Mouse (Mus musculus) limb, embryonic 11.5 days (tissue): ENCODE data around the gene Gm10643. TPM values are rescaled to one million over a fixed set of nuclear protein-coding genes. Genes with fewer than 3 reads are reported as not detected.

Experiments
- ATAC-seq: fragments of 200-750 bp; cut with Nextera tagmentation; 2 replicates; pipeline ENCODE4 v1.8.0; 2017; ENCODE audit warnings: low read depth; ENCODE audit not compliant: insufficient number of reproducible peaks, low FRiP score, low TSS enrichment
- DNase-seq: peaks from one replicate; pipeline ENCODE4 v3.0.0-alpha.2; 2015; ENCODE audit warnings: low spot score
- H3K27ac ChIP-seq: fragments of 300-500 bp; sonication (generic); replicated peaks from 2 replicates; pipeline ENCODE4 v1.5.1; 2014; ENCODE audit warnings: low read depth, mild to moderate bottlenecking, low read length
- H3K27me3 ChIP-seq: fragments of 300-500 bp; sonication (generic); 2 replicates; pipeline ENCODE4 v1.6.1; 2014; ENCODE audit warnings: mild to moderate bottlenecking, low read length, mixed read lengths; ENCODE audit not compliant: control insufficient read depth, insufficient read depth
- H3K36me3 ChIP-seq: fragments of 300-500 bp; sonication (generic); 2 replicates; pipeline ENCODE4 v1.6.1; 2014; ENCODE audit warnings: mild to moderate bottlenecking, low read length, moderate library complexity, mixed read lengths; ENCODE audit not compliant: control insufficient read depth, insufficient read depth
- H3K4me1 ChIP-seq: fragments of 300-500 bp; sonication (generic); 2 replicates; pipeline ENCODE4 v1.6.1; 2014; ENCODE audit warnings: low read length, mixed read lengths; ENCODE audit not compliant: control insufficient read depth, insufficient read depth
- H3K4me2 ChIP-seq: fragments of 300-500 bp; sonication (generic); 2 replicates; pipeline ENCODE4 v1.6.1; 2014; ENCODE audit warnings: low read depth, mild to moderate bottlenecking, moderate library complexity; ENCODE audit not compliant: severe bottlenecking
- H3K4me3 ChIP-seq: fragments of 300-500 bp; sonication (generic); 2 replicates; pipeline ENCODE4 v1.5.1; 2014; ENCODE audit warnings: low read depth, low read length
- H3K9ac ChIP-seq: fragments of 300-500 bp; sonication (generic); 2 replicates; pipeline ENCODE4 v1.6.1; 2014; ENCODE audit warnings: mild to moderate bottlenecking, low read length
- H3K9me3 ChIP-seq: fragments of 300-500 bp; sonication (generic); 2 replicates; pipeline ENCODE4 v1.6.1; 2016; ENCODE audit warnings: low read length; ENCODE audit not compliant: control insufficient read depth
- whole genome bisulfite sequencing: fragments of 180-500 bp; shearing (Covaris S2); extraction: QIAGEN DNeasy Blood & Tissue Kit; methylation state at CpG from one replicate; pipeline ENCODE4 v1.1.7; 2014; 5-methylcytosine and 5-hydroxymethylcytosine counted together
- polyA plus RNA-seq: library from polyadenylated mRNA; unstranded; fragments of >200 nt; fragmentation: Nextera tagmentation; extraction: Ambion mirVana; gene quantifications from 2 replicates; pipeline ENCODE4 v1.2.1, GENCODE M21; 2014

Gene Gm10643
- 1.2 and 1.3 TPM in 2 replicates for polyA plus RNA-seq

DNA sequence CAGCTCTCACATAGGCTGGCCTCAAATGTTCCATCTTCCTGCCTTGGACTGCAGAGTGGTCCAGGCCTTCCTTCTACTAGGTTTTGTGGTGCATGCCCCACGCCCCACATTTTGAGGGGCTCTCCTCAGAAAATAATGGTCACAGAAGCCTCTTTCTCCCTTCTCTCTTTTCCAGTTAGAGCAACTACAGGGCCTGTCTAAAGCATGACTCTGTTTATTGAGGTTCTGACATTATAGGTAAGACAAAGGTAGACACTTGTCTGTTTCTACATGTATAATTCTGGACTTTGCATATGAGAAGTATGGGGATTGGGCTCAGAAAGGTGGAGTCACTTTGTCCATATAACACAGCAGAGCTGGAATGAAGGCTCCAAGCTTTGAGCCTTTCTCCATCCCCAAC lies at the start of gene Gm10643:
Gene Gm10643, minus strand, starts transcription at position 101 of the 400 bp plus-strand sequence.
- no peak for DNase-seq

DNA sequence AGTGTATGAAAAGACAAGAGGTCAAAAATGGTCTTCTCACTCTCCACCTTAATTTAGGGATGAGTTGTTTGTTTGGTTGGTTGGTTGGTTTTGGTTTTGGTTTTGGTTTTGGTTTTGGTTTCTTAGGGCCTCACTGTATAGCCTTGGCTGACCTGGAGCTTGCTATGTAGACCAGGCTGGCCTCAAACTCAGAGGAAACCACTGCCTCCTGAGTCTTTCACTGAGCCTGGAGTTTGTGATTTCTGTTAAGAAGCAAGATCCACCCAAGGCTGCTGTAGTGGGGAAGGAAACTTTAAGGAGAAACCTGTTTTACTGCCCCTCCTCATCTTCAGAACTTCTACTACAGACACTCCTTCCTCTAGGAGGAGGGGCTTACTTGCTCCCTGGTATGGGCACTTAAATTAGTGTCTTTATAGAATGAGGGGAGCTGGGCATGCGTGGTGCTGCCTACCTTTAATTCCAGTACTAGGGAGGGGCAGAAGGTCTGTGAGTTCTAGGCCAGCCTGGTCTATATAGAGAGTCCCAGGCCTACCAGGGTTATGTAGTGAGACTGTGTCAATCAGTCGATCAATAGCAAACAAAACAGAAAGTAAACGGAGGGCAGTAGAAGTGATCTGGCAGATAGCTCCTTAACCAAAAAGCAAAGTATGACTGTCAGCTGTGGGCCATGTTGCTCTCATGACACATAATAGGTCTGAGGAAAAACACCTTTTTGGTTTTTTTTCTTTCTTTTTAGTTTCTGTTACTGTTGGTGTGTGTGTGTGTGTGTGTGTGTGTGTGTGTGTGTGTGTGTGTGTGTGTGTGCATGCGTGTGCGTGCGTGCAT lies 41.5 kb upstream of the Gm10643 start:
- no peak overlapping the region for H3K27ac ChIP-seq
- H3K9me3 ChIP-seq, result no peaks in the 10 kb centered on the region
- H3K4me3 ChIP-seq, result no peak overlapping the region
- no peak overlapping the region for H3K9ac ChIP-seq
- H3K36me3 ChIP-seq, result peaks cover 8% of the 10 kb centered on the region
- no peak overlapping the region for H3K4me2 ChIP-seq
- DNase-seq (no peak), ATAC-seq (no peak)
- no peaks in the 10 kb centered on the region for H3K27me3 ChIP-seq
- 91% methylated on average over 6 of the region's 6 CpGs for WGBS
- H3K4me1 ChIP-seq, result peaks cover 19% of the 10 kb centered on the region

More for the DNA sequence above, at the start of gene Gm10643:
- H3K36me3 ChIP-seq, result no peaks in the 10 kb centered on the region
- WGBS, result 94% methylated on average over 1 of the region's 1 CpGs
- H3K27me3 ChIP-seq, result no peaks in the 10 kb centered on the region
- H3K9ac ChIP-seq, result peak within 1 kb of the TSS; percentile 55
- H3K4me3 ChIP-seq, result peak within 1 kb of the TSS; percentile 44
- no peaks in the 10 kb centered on the region for H3K9me3 ChIP-seq
- H3K4me1 ChIP-seq, result peaks cover 6% of the 10 kb centered on the region
- ATAC-seq, result no peak
- peak within 1 kb of the TSS; percentile 60 for H3K4me2 ChIP-seq
- H3K27ac ChIP-seq, result no peak within 1 kb of the TSS; the same call in 1 of the 2 replicates

DNA sequence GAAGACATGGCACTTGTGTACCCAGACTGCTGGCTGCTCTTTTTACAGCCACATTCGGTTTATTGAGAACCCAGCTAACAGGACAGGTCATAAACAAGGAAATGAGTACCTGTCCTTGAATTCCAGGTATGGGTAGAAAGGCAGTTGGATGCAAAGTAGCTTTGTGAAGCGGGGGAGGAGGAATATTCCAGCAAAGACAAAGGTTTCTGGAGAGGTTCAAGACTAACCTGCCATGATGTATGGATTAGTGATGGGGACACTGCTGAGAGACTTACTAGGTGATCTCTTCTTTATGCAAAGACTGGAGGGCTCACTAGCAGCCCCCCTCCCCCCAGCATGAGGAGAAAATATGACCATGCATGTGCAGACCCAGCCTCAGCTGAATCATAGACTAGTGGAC lies 40.7 kb upstream of the Gm10643 start:
- H3K4me1 ChIP-seq, result peaks cover 19% of the 10 kb centered on the region
- H3K4me3 ChIP-seq, result no peak overlapping the region; the same call in 1 of the 2 replicates
- H3K4me2 ChIP-seq, result no peak overlapping the region
- no peaks in the 10 kb centered on the region for H3K9me3 ChIP-seq
- ATAC-seq (no peak), DNase-seq (no peak)
- H3K36me3 ChIP-seq, result peaks cover 10% of the 10 kb centered on the region
- 76% methylated on average over 2 of the region's 2 CpGs for WGBS
- H3K27me3 ChIP-seq, result no peaks in the 10 kb centered on the region
- H3K27ac ChIP-seq, result no peak overlapping the region
- H3K9ac ChIP-seq, result no peak overlapping the region

DNA sequence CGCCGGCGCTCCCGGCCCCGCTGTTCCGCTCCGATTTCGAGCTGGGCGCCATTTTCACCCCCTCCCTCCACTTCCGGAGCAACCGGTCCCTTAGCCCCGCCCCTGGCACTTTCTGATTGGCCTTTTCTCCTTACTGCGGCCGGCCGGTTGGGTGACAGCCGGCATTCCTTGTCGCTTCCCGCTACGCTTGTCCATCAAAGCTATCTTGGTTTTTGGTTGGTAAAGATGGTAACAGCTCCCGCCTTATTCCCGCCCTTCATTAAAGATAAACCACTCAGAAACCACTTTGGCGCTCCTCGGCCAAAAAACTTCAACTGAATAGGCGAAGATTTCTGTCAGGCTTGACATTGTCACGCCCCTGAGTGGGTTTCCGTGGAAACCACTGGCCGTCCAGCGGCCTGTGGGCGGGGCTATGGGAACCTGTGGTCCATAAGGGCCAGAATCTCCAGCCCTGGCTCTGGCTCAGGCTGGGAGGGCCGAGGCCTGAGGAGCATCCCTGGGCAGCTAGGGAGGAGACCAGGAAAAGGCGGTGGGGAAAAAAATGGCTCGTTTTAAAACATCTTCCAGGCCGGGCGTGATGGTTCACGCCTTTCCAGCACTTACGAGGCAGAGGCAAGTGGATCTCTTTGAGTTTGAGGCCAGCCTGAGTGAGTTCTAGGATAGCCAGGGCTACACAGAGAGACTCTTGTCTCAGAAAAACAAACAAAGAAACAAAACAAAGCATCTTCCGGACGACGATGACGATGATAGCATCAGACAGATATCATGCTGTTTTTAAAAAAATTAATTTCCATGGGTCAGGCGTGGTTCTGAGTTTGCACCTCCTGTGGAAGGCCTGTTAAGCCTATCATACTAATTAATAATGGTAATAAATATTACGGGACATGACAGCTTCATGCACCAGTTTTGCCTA lies 40.0 kb upstream of the Gm10643 start, which contains the start of gene Dcaf15:
Gene Dcaf15, minus strand, starts transcription at position 72 of the 913 bp plus-strand sequence.
- 8% methylated on average over 41 of the region's 42 CpGs for WGBS
- Histone ChIP-seq H3K27ac (peak within 1 kb of the TSS; percentile 76; the same call in 1 of the 2 replicates), H3K36me3 (peaks cover 10% of the 10 kb centered on the region), H3K4me2 (peak within 1 kb of the TSS; percentile 88), H3K27me3 (no peaks in the 10 kb centered on the region), H3K9ac (peak within 1 kb of the TSS; percentile 87), H3K4me1 (peaks cover 19% of the 10 kb centered on the region), H3K4me3 (peak within 1 kb of the TSS; percentile 65), H3K9me3 (no peaks in the 10 kb centered on the region)
- DNase-seq, result peak; percentile 98
- ATAC-seq, result peak; percentile 96

DNA sequence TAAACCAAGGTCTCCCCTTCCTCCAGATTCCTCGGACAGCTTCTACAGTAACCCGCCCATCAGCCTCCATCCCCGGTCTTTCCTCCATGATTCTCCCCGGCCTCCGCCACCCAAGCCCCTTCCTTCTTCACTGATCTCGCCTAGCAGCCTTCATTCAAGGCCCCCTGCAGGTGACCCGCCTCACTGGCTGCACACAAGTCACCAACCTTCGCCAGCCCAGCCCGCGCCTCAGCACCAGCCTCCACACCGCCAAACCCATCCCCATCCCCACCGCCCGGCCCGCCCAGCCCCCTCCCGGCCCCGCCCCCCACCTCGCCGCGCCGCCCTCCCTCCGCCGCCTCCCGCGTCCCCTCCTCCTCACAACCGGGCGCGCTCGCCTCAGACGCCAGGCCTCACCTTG lies 39.3 kb upstream of the Gm10643 start:
- Histone ChIP-seq H3K4me1 (peaks cover 19% of the 10 kb centered on the region), H3K27ac (peak overlapping the region; percentile 76; the same call in 1 of the 2 replicates), H3K9me3 (no peaks in the 10 kb centered on the region), H3K9ac (peak overlapping the region; percentile 87), H3K4me3 (peak overlapping the region; percentile 65), H3K36me3 (peaks cover 12% of the 10 kb centered on the region), H3K27me3 (no peaks in the 10 kb centered on the region), H3K4me2 (peak overlapping the region; percentile 88)
- DNase-seq (peak; percentile 86), ATAC-seq (peak; percentile 75)
- 0% methylated on average over 16 of the region's 29 CpGs for WGBS

DNA sequence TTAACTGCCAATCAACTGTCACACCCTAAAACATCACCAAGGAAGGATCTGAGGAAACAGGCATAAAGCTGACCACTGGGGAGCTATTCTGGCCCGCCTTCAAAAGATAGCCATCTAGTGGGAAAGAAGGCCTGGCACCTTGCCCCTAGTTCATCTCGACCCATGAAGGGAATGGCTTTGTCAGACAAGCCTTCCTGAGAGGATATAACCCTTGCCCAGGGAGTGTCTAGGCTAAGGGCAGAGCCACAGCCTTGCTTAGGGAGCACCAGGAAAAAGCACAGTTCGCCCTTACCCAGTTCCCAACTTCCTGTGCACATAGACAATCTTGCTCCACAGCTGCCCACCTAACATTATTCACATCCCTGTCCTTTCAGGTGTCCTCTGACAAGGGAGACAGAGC lies 38.7 kb upstream of the Gm10643 start:
- Histone ChIP-seq H3K27me3 (no peaks in the 10 kb centered on the region), H3K4me1 (peaks cover 19% of the 10 kb centered on the region), H3K36me3 (peaks cover 15% of the 10 kb centered on the region), H3K4me3 (peak overlapping the region; percentile 65), H3K4me2 (peak overlapping the region; percentile 88), H3K9ac (peak overlapping the region; percentile 62), H3K9me3 (no peaks in the 10 kb centered on the region), H3K27ac (0 out of 2 replicates have a peak overlapping the region, but pooled peaks have one; percentile 8)
- no peak for ATAC-seq
- 68% methylated on average over 3 of the region's 3 CpGs for WGBS
- no peak for DNase-seq

DNA sequence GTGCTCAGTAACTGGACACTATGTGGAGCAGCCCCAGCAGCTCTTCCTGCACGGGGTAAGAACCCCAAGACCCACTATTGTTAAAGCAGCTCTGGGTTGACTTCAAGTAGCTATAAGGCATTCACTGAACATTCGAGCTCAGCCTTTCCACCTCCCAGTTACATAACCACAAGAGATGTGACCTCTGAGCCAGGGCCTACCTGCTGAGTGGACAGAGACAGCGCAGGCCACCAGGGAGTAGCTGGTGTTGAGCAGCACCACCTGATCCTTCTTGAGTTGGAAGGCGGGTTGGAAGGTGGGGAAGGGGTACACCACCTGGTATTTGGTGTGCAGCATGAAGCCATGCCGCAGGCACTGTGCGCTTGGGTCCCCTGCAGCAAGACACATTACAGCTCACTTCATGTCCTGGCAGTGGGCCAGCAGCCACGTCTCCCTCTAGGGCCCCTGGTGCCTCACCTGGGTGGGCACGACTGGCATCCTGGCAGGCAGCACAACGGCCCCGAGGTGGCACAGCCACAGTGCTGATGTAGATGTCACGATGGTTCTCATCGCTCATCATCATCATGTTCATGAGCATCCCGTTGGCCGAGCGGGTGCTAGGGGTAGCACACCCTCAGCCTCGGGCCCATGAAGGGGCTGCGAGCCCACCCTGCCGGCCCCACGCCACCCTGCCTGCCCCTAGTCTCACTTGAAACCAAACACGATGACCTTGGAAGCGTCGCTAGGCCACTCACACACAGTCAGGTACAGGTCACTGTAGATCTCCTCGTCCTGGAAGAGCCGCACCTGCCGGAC lies 36.7 kb upstream of the Gm10643 start:
- 96% methylated on average over 25 of the region's 25 CpGs for WGBS
- no peak for ATAC-seq
- H3K36me3 ChIP-seq, result peaks cover 31% of the 10 kb centered on the region

More for the DNA sequence above, 36.7 kb upstream of the Gm10643 start:
- no peaks in the 10 kb centered on the region for H3K9me3 ChIP-seq
- no peaks in the 10 kb centered on the region for H3K27me3 ChIP-seq
- no peak overlapping the region; the same call in 1 of the 2 replicates for H3K9ac ChIP-seq
- H3K4me2 ChIP-seq, result no peak overlapping the region
- H3K27ac ChIP-seq, result no peak overlapping the region
- H3K4me1 ChIP-seq, result peaks cover 19% of the 10 kb centered on the region
- DNase-seq, result no peak
- H3K4me3 ChIP-seq, result no peak overlapping the region
